Mouse (Mus musculus) embryo, embryonic 10 days (tissue): ENCODE data around the gene Mrap2.
"Not testable (repeated sequence)": the region's sequence is repeated elsewhere in the genome, so short reads cannot be mapped to it uniquely, and the experiment has no call there.

ENCODE experiments used
- DNase-seq: peaks from one replicate; pipeline ENCODE4 v3.0.0-alpha.2; 2015; ENCODE audit warnings: low spot score

Gene Mrap2

DNA sequence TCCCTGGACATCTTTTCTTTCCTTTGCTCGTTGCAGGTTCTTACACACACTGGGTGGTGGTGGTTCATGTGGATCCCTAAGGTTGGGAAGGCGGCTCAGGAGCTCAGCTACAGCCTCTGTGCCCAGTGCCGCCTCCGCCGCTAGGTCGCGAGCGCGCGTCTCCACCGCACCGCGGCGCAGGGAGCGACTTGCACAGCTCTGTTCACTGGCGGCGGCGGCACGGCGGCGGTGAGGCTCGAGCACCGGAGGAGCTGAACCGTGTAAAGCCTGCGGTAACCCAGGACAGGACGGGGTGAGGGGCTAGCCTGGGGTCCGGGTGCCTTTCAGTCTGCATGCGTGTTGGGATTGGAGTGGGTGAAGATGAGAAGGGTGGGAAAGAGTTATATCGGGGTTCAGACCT is at the start of gene Mrap2:
Gene Mrap2, plus strand, starts transcription at position 201 of the 400 bp plus-strand sequence.
- peak; percentile 89 for DNase-seq

DNA sequence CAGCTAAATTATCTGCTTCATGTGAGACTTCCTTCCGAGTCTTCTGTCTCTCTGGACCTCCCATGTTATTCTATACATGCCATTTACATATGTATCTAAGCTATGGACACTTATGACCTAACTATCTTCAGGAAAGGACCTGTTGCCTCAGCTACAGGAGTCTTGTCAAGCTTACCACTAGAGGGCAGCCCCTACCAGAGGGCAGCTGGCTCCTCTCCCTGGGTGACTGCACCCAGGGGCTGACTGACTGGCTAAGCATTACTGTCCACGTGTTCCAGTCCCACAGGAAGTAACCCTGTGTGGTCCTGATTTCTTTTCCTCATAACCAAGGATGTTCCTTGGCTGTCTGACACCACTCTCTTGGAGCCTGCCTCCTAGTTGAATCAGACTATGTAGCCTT is 46.1 kb upstream of the Mrap2 start:
- DNase-seq, result peak; percentile 23

DNA sequence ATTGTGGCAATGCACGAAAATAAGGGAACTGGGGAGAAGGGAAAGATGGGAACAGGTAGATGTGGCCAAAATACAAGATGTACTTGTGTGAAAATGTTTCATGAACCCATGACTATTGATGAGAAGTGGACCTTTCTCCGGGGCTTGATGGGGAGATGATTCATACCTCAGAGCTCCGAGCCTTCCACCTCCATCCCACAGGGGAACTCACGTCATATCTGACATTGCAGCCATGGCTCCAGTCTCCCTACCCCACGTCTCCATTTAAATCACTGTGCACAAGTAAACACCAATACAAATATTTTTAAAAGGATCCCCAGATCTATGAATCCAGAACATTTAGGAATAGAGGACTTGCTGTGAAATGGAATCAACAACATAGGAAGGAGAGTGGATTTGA is 29.1 kb upstream of the Mrap2 start:
- no peak for DNase-seq

DNA sequence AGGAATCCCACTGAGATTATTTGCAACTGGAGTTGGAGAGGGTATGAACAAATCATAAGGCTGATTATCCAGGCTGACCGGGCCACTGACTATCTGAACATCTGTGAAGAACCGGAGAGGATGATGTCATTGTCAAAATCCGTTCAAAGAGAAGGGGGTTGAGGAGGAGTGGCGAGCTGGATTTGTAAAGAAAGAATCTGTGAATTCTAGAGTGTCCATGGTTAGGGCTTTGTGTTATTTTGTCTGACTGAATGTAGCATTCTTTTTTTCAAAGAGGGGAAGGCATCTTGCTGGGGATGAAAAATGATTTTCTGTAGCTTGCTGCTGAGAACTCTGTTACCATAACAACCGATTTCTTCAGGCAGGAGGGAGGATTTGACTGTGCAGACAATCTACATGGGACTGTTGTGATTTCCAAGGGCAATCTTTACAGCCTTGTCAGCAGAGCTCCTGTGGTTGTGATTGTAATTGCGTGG is 28.6 kb upstream of the Mrap2 start:
- DNase-seq, result no peak

DNA sequence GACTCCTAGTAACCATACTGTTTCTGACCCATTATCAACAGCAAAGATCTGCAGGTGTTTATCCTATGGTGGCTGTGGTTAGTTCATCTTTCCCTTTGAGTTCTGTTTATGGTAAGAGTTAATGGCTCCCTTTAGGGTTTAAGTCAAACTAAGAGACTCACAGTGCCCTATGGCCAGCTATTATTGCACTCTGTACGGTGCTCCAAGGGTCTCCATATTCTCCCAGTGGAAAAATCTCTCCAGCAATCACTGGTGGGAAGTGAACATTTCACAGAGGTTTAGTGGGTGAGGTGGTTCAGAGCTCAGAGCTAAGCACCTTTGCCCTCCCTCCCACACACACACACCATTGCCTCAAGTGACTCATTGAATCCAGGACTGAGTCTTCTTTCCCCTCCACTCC is 28.1 kb upstream of the Mrap2 start:
- DNase-seq, result no peak

DNA sequence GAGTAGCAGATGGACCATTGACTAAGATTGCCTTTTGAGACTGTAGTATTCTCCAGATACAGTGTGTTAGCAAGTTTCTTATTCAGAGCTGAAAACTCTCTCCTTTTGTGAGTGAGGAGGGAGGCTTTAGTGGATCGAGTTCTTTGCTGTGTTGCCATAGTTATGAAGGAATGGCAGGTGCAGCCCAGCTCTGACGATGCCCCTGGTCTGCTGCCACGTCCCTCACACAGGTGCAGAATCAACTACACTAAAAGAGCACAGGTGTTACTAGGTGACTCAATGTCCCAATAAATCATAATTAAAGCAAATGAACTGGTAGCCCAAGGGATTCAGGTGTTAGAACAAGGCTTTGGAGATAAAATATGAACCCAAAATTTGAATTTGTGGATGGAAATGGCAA is 25.1 kb upstream of the Mrap2 start:
- no peak for DNase-seq

DNA sequence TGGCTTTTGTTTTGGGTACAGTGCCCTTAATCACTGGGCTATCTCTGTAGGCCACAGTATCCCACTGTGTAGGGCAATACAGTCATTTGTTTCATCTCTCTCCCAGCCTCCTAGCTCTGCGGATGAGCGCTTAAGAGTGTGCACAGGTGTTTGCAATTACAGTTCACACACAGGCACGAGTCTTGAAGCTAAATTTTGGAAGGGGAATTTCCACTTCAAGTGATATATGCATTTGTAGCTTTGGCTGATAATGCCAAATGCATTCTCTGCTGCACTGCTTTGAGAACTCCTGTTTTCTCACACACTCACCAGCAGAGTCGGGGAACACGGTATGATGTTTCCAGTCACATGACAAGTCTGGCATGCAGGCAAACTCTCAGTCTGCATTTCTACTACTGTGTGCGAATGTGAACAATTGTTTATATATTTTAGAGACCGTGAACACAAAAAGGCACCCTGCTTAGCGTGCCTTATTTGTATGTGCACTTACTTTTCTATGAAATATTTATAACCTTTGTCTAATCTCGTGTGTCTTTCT is 22.1 kb upstream of the Mrap2 start:
- DNase-seq, result no peak

DNA sequence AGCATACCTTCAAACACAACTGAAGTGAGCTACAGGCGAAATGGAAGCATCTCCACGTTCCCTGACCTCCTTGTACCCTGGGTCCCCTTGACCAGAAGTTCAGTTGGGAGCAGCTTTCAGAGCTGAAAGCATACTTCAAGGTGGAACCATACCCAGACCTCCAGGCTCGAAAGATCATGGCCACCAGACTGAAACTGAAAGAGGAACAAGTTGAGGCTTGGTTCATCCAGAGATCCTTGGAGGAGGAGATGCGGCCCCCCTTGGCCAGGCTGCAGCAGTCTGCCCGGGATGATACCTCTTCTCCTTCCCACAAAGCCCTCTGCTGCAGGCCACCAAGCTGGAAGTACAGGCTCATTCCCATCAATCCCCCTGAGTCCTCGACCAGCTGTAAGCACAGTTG is 17.1 kb upstream of the Mrap2 start:
- DNase-seq, result not testable (repeated sequence)

DNA sequence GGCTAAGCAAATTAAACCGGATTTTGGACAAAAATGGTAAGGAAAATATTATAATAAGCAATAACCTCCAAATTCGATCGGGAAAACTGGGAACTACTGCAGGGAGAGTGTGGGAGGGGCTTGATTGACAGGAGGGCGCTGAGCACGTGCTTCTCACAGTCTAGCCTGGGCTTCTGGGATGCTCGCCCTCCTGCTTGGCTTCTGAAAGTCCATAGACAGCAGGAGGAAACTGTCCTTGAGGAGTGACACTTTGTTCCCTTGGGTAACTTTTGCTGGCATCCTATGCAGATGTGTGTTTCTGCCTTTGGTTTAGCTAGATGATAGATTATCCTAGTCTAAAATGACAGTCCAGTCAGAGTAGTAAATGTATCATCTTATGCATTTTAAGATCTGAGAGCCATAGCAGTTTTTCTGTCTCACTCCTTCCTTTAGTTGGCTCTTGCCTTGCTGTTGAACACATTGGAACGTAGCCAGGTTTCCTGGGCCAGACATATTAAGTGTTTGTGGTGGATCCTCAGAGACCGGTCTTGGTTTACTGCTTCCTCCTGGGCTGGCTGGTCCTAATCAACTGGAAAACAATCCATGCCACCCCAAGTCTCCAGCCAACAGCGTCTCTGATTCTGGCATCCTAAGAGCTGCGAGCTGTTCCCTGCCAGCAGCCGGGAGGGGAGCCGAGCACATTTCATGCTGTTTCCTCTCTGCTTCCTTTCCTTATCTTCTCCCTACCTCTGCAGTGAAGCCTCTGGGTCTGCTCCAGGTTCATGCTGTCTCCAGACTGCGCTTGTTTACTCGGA is 8.1 kb upstream of the Mrap2 start:
- DNase-seq, result no peak

DNA sequence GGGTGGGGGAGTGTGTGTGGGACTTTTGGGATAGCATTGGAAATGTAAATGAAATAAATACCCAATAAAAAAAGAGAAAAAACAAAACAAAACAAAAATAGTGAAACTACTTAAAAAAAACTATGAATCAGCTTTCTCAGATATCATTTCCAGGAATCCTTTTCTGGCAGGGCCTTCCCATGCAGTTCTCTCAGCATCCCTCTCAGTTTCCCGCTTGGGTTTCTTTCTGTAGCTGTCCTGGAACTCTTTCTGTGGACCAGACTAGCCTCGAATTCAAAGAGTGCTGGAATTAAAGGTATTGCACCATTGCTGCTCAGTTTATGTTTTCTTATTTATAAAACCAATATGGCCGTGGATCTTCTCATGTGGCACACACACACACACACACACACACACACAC is 1.0 kb upstream of the Mrap2 start:
- DNase-seq, result no peak

DNA sequence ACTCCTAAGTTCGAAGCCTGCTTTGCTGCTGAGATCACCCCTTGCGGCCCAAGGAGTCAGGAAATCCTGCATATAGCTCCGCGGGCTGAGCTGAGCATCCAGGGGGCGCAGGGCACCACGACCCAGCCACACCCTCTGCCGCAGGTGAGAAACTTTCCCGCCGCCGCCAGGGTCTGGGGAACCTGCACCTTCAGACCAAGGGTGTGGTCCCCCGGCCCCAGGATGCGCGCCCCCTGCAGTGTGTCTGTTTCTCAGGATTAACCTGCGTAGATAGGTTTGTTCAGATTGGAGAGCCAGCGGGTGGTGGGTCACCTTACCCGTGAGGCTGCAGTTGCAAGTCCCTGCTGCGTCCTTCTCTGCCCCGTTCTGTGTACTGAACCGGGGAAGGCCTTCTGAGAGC is 426 bp downstream of the Mrap2 start:
- no peak for DNase-seq

DNA sequence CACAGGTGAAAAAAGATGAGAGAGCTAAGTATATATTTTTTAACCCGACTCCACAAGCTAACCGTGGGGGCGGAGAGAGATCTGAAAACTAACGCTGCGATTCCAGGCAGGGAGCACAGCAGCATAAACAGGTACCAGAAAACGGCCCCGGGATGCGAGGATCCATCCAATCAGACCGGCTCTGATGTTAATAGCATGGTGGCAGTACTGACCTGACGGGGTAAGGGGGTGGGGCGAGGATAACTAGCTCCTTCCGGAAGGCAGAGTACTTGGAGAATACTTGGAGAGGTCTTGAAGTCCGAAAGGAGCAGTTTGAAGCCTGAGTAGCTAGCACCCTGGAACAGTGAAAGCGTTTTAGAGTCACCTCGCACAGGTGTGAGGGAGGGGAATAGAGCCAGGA is 1.1 kb downstream of the Mrap2 start:
- peak; percentile 30 for DNase-seq

DNA sequence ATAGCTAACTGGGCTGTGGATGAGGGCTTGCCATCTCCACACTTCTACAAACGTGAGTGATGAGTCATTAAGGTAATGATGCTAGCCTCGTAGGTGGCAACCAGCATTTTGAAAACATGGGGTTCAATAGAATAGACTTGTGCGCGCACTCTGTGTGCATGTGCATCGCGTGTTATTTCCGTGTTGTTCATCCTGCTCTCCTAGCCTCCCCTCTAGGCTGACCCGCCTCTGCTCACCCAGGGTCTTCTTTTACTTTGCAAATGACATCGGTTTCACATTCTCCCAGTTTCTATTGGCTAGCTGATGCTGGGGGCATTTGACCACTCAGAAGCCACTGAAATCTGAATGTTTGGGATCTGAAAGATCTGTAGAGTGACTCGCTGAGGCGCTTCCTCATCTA is 1.6 kb downstream of the Mrap2 start:
- DNase-seq, result no peak

DNA sequence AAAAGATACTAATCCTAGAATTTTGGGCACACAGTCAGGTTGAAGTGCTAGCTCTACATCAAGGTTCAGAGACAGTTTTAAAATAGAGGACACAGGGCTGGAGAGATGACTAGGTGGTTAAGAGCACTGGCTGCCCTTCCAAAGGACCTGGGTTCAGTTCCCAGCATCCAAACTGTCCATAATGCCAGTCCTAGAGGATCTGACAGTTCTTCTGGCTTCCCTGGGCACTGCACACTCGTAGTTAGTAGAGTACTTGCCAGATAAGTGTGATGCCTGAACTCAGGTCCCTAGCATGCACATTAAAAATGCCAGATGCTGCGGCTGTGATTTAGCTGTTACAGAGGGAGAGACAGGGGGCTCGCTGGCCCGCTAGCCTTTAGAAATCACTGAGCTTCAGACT is 2.3 kb downstream of the Mrap2 start:
- DNase-seq, result no peak

DNA sequence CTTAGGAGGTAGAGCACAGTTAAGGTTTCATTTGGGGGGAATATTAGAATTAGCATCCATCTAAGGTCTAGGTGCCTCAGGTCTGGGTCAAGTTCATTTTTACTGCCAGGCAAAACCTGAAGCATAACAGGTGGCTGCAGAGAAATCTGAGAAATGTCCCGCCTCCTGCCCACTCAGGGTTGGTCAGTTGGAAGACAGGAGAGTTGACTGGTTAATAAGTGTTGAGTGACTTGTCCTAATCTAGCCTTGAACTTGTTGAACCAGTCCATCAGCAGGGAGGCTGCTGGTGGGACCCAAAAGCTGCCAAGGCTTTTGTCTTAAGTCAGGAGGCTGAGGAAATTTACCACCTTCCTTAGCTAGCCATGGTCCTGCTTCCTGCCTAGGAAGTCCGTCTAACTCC is 3.8 kb downstream of the Mrap2 start:
- DNase-seq, result no peak

DNA sequence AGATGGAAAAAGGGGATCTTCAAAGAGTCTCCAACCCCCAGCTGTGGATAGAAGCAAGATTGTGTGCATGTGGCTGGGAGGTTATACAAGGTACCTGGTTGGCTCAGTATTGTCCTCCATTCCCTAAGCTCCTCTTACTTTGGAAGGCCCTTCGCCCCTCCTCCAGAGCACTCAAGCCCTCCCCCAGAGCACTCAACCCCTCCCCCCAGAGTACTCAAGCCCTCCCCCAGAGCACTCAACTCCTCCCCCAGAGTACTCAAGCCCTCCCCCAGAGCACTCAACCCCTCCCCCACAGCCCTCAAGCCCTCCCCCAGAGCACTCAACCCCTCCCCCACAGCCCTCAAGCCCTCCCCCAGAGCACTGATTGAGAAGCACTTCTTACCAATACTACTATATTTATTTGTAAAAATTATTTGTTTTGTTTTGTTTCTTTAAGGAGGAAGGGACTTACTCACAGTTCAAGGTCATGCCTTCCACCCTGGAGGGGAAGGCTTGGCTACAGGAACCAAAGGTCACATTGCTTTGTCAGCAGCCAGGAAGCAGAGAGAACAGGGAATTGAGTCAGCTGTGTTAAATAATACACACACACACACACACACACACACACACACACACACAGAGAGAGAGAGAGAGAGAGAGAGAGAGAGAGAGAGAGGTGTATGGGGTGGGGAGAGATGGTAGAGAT is 8.7 kb downstream of the Mrap2 start:
- DNase-seq, result no peak

DNA sequence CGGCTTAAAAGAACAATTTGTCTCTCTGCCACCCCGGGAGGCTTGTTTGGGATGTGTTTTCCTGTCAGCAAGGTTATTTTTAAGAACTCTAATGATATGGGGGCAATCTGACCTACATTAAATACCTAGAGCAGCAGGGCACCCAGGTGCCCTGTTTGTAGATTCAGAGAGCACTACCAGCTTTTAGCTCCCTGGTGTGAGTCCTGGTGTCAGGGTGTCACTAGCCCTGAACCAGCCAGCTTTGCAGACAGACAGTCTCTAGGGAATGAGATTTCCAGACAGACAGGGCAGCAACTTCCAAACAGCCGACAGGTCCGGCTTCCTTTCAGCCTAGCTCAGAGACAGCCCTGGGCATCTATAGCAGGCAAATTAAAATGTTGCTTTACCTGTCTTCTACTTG is 18.5 kb downstream of the Mrap2 start:
- DNase-seq, result no peak

DNA sequence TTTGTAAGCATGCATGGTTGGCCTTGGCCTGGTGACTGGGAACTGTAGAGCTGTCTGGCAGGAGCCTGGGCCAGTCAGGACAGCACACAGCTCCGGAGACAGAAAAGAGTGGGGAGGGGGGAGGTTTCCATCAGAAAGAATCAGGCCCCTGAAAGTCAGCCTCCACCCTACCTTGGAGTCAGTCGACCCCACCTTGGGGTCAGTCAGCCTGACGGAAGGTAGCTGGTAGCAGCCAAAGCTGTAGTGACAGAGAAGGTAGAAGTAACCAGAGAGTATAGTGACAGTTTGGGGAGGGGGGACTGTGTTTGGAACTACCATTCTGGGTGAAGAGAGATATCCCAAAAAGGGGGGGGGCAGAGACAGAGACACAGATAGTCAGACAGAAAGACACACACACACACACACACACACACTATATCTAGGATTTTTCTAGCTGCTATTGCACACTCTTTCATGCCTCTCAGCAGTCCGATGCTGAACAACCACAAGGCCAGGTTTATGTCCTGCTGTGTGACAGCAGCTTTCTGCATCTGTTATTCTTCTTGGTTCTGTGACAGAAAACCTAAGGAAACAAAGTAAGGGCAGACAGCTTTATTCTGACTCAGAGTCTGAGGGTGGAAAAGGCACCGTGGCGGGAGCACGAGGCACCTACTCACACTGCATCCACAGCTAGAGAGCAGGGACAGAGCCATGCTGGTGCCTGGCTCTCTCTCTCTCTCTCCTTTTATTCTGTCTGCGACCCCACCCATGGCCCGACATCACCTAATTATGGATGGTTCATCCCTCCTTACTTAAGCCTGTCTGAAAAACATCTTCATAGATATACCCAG is 23.1 kb downstream of the Mrap2 start:
- no peak for DNase-seq

DNA sequence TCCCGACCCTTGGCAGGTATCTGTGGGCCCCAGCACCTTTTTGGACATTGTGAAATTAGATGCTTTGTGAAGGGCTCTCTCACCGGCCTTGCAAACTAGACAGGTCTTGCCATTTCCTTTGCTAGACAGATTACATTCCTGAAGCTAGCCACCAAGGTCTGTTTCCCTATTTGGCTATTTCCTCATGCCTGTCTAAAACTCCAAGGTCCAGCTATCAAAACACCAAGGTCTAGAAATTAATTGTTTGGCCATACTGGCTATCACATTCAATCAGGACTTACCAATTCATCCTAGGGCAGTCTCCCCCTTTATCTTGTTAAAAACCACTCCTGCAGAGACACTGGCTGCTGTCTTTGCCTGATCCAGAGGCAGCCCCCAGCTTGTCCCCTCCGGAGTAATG is 23.9 kb downstream of the Mrap2 start:
- no peak for DNase-seq

DNA sequence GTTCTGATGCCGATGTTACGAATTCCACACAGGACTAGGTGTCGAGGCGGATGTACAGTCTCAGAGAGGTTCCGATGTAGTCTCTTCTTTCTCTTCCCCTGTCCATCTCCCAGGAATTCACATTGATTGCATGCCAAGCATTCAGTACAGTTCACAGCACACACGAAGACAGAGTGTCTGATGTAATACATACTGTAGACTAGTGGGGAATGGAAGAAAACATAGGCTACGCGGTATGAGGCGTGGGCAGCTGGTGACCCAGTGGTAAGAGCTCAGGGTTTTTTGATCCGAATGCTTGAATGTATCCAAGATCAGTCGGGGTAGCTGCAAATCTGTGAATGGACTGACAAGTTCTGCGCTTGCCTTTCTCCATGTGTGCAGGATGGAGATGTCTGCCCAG is 25.0 kb downstream of the Mrap2 start:
- DNase-seq, result no peak

DNA sequence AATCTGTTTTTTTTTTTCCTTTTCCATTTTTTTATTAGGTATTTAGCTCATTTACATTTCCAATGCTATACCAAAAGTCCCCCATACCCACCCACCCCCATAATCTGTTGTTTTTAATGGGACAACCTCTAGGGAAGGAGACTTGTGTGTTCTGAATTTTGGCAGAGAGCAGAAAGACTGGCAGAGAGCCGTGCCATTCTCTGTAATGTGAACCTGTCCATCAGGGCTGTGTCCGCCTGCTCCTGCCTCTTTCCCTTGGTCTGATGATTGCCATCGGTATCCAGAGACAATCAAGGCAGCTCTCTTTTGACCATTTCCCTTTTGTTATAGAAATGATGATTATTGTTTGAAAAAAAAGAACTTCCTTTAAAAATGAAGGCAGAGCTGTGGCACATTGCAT is 26.8 kb downstream of the Mrap2 start:
- no peak for DNase-seq

DNA sequence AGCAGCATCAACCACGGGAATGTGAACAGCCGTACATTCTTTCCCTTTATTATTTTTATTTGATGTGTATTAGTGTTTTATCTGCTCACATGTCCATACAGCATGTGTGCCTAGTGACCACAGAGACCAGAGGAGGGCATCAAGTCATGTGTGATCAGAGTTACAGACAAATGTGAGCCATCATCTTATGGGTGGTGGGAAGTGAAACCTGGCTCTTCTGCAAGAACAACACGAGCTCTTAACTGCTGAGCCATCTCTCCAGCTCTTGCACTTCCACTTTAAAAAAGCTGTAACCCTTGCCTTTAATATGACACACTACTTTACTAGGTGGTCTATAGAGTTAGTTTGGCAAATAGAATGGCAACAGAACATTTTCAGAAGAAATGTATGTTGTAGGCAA is 27.4 kb downstream of the Mrap2 start:
- DNase-seq, result no peak

DNA sequence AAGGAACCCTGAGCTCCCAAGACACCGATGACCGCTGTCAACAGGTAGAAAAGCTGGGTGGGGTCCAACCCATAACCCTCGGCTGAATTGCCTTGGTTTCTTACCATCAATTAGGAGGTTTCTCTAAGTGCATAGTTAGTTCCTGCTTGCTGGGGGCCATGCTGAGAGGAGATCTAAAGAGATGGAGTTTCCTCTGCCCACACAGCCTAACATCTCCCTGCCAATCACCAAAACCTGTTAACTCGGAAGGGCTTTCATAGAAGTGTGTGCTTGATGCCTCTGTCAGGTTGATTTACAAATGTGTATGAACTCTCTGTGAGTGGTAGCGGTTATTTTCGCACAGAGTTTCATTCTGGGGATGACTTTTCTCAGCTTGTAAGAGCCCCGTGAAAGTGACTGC is 34.4 kb downstream of the Mrap2 start:
- DNase-seq, result no peak
